Mouse (Mus musculus): ENCODE measurements around the gene Zbed4. TPM values are rescaled to one million over a fixed set of nuclear protein-coding genes. Genes with fewer than 3 reads are reported as not detected.
A peak's percentile ranks its signal among the peaks of the same experiment; 100 is the strongest.
"Not testable (repeated sequence)": the region's sequence is repeated elsewhere in the genome, so short reads cannot be mapped to it uniquely, and the experiment has no call there.

The Zbed4 gene
- 10 to 100 TPM in 1 of 2 experiments, 1 to 10 TPM in 1; 9.8 to 11.4 TPM for total RNA-seq (2021)

GRCm38 (mm10) chr15:88751564-88752402 is at the start of gene Zbed4:
Gene Zbed4 (plus strand): TSS chr15:88751660.
- DNase-seq (ENCODE audit: low spot score in 2 of 2), result peak; percentile 32 to 34
- intact Hi-C loops (cut with DNase I), result loop anchor here (1.0 kb wide), 1 partner anchor 17 kb away; the partner anchor contains the start of gene Brd1

GRCm38 (mm10) chr15:88702501-88702900 is 49.0 kb upstream of the Zbed4 start:
- no peak for DNase-seq (ENCODE audit: low spot score in 2 of 2)
- intact Hi-C loops (cut with DNase I), result no loop called here

- intact Hi-C loops (cut with DNase I), result no loop called here
- DNase-seq (ENCODE audit: low spot score in 2 of 2), result no peak
These were observed 47.2 kb upstream of the Zbed4 start for GRCm38 (mm10) chr15:88704284-88704683.

- DNase-seq (ENCODE audit: low spot score in 2 of 2), result no peak
- intact Hi-C loops (cut with DNase I), result no loop called here
These were observed 45.1 kb upstream of the Zbed4 start for GRCm38 (mm10) chr15:88706320-88706719.

GRCm38 (mm10) chr15:88706987-88707386 is 44.5 kb upstream of the Zbed4 start:
- DNase-seq (ENCODE audit: low spot score in 2 of 2); intact Hi-C loops (cut with DNase I): not testable (repeated sequence)

GRCm38 (mm10) chr15:88708204-88708603 is 43.3 kb upstream of the Zbed4 start:
- intact Hi-C loops (cut with DNase I), result no loop called here
- no peak for DNase-seq (ENCODE audit: low spot score in 2 of 2)

GRCm38 (mm10) chr15:88708657-88709511 is 42.6 kb upstream of the Zbed4 start:
- intact Hi-C loops (cut with DNase I), result no loop called here
- no peak for DNase-seq (ENCODE audit: low spot score in 2 of 2)

- no peak for DNase-seq (ENCODE audit: low spot score in 2 of 2)
- intact Hi-C loops (cut with DNase I), result no loop called here
These were observed 41.6 kb upstream of the Zbed4 start for GRCm38 (mm10) chr15:88709878-88710277.

- DNase-seq (ENCODE audit: low spot score in 2 of 2), result no peak
- intact Hi-C loops (cut with DNase I), result no loop called here
These were observed 39.0 kb upstream of the Zbed4 start for GRCm38 (mm10) chr15:88712501-88712900.

GRCm38 (mm10) chr15:88714021-88714589 is 37.4 kb upstream of the Zbed4 start:
- intact Hi-C loops (cut with DNase I), result no loop called here
- no peak for DNase-seq (ENCODE audit: low spot score in 2 of 2)

GRCm38 (mm10) chr15:88716350-88716749 is 35.1 kb upstream of the Zbed4 start:
- intact Hi-C loops (cut with DNase I), result no loop called here
- no peak for DNase-seq (ENCODE audit: low spot score in 2 of 2)

GRCm38 (mm10) chr15:88717239-88717638 is 34.2 kb upstream of the Zbed4 start:
- no peak for DNase-seq (ENCODE audit: low spot score in 2 of 2)
- intact Hi-C loops (cut with DNase I), result no loop called here

GRCm38 (mm10) chr15:88723205-88723604 is 28.3 kb upstream of the Zbed4 start:
- intact Hi-C loops (cut with DNase I), result no loop called here
- DNase-seq (ENCODE audit: low spot score in 2 of 2), result no peak

GRCm38 (mm10) chr15:88724311-88724710 is 27.1 kb upstream of the Zbed4 start:
- intact Hi-C loops (cut with DNase I), result no loop called here
- DNase-seq (ENCODE audit: low spot score in 2 of 2), result no peak

GRCm38 (mm10) chr15:88725036-88725435 is 26.4 kb upstream of the Zbed4 start:
- intact Hi-C loops (cut with DNase I), result no loop called here
- no peak for DNase-seq (ENCODE audit: low spot score in 2 of 2)

GRCm38 (mm10) chr15:88727204-88727603 is 24.3 kb upstream of the Zbed4 start:
- no peak for DNase-seq (ENCODE audit: low spot score in 2 of 2)
- intact Hi-C loops (cut with DNase I), result no loop called here

- no peak for DNase-seq (ENCODE audit: low spot score in 2 of 2)
- intact Hi-C loops (cut with DNase I), result no loop called here
These were observed 20.7 kb upstream of the Zbed4 start for GRCm38 (mm10) chr15:88730717-88731116.

GRCm38 (mm10) chr15:88732405-88733020 is 18.9 kb upstream of the Zbed4 start:
- intact Hi-C loops (cut with DNase I), result no loop called here
- no peak for DNase-seq (ENCODE audit: low spot score in 2 of 2)

GRCm38 (mm10) chr15:88733041-88733751 is 18.3 kb upstream of the Zbed4 start:
- intact Hi-C loops (cut with DNase I), result no loop called here
- peak; percentile 58 to 69 for DNase-seq (ENCODE audit: low spot score in 2 of 2)

Measured in left cerebral cortex, postnatal 36 days (tissue).